Mouse (Mus musculus) C2C12 (cell line): ENCODE measurements around the gene Wipf3.

ENCODE experiments used
- CEBPB ChIP-seq: IDR thresholded peaks from one replicate; pipeline ENCODE4 v1.6.1; 2011; ENCODE audit warnings: low read depth, mild to moderate bottlenecking, control low read depth, moderate library complexity
- CTCF ChIP-seq: IDR thresholded peaks from one replicate; pipeline ENCODE4 v1.5.1; 2011; ENCODE audit not compliant: control insufficient read depth, insufficient read depth, insufficient read length
- FOSL1 ChIP-seq: IDR thresholded peaks from one replicate; pipeline ENCODE4 v1.8.0; 2011; ENCODE audit warnings: mild to moderate bottlenecking, low read length; ENCODE audit not compliant: poor library complexity, insufficient read depth, severe bottlenecking
- MAX ChIP-seq: IDR thresholded peaks from one replicate; pipeline ENCODE4 v1.6.1; 2011; ENCODE audit warnings: mild to moderate bottlenecking, control low read depth
- MYOD1 ChIP-seq: IDR thresholded peaks from one replicate; pipeline ENCODE4 v1.6.1; 2011; ENCODE audit warnings: low read depth; ENCODE audit not compliant: control insufficient read depth, insufficient read length
- USF1 ChIP-seq: IDR thresholded peaks from one replicate; pipeline ENCODE4 v1.6.1; 2011; ENCODE audit warnings: low read depth, mild to moderate bottlenecking, control low read depth, moderate library complexity

DNA sequence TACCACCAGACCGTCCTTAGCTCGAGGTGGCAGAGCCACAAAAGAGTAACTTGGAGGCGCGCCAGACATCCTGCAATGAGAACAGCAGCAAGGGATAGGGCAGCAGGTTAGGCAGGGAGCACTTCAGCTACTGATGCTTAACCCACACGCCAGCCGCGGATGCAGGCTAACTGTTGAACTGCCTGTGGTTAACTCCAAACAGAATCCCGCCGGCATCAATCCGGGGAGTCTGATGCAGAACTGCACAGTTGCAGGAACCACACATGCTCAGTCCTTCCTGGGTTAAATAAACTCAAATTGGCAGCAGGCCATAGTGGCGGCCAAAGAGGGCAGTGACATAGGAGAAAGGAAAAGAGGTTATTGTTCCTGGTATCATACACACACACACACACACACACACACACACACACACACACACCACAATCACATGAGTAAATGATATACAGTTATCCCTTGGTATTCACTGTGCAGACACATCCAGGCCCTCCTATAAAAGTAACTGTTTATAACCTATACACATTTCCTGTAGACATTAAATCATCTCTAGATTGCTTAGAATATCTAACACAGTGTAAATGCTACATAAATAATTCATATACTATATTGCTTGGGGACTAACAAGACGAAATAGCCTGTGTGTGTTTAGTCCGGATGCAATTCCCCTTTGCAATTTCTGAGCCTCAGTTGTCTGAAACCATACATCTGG lies 119.1 kb downstream of the Wipf3 start:
- TF ChIP-seq CTCF, result no peak
- TF ChIP-seq FOSL1, result no peak
- TF ChIP-seq MAX, result no peak
- TF ChIP-seq CEBPB, result no peak
- TF ChIP-seq USF1, result no peak
- TF ChIP-seq MYOD1, result no peak
